Mouse (Mus musculus): ENCODE results near the gene Exosc2.

Exosc2 gene

GRCm38 (mm10) chr2:31670551-31671035 lies at the start of gene Exosc2:
Exosc2 (plus strand) TSS chr2:31670715.
- DNase-seq (ENCODE audit: low read depth) = peak; percentile 97

- no peak for DNase-seq (ENCODE audit: low read depth)
These were observed 37.0 kb upstream of the Exosc2 start for GRCm38 (mm10) chr2:31633531-31633930.

- no peak for DNase-seq (ENCODE audit: low read depth)
These were observed 35.0 kb upstream of the Exosc2 start for GRCm38 (mm10) chr2:31635281-31636137.

GRCm38 (mm10) chr2:31636138-31636741 lies 34.3 kb upstream of the Exosc2 start:
- no peak for DNase-seq (ENCODE audit: low read depth)

GRCm38 (mm10) chr2:31636742-31637141 lies 33.8 kb upstream of the Exosc2 start:
- no peak for DNase-seq (ENCODE audit: low read depth)

DNA sequence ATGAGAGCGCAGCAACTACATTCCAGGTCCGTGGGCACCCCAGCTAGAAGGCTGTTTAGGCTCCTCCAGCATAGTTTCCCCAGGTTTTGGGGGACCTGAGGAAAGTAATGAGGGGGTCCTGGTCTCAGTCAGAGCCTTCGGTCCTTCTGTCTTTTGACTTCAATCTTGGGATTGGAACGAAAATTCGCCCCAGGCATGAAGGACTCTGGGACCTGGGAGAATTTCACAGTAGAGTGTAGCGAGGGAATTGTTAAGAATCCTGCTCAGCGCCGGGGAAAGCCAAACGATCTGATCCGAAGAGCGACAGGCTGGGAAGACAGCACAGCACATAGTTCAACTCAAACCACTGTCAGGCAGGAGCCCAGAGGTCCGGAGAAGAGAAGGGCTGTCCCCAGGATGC lies 33.2 kb upstream of the Exosc2 start:
- DNase-seq (ENCODE audit: low read depth) = no peak

DNA sequence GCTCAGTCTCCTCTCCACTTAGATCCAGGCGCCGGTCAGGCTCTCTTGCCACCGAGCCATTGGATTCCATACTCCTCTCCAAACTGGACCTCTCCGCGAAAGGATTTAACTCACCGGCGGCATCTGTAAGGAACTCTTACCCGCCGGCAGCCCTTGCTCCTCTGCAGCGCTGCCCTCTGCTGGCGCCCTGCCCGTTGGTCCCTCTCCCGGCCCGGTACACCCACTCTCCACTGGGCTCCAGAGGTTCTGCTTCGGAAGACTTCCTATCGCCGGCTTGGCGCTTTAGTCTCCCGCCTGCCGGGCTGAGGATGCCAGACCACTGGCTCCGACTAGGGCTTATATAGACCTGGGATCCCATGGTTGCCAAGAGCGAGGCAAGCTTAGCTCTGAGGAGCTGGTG lies 32.7 kb upstream of the Exosc2 start:
- no peak for DNase-seq (ENCODE audit: low read depth)

DNA sequence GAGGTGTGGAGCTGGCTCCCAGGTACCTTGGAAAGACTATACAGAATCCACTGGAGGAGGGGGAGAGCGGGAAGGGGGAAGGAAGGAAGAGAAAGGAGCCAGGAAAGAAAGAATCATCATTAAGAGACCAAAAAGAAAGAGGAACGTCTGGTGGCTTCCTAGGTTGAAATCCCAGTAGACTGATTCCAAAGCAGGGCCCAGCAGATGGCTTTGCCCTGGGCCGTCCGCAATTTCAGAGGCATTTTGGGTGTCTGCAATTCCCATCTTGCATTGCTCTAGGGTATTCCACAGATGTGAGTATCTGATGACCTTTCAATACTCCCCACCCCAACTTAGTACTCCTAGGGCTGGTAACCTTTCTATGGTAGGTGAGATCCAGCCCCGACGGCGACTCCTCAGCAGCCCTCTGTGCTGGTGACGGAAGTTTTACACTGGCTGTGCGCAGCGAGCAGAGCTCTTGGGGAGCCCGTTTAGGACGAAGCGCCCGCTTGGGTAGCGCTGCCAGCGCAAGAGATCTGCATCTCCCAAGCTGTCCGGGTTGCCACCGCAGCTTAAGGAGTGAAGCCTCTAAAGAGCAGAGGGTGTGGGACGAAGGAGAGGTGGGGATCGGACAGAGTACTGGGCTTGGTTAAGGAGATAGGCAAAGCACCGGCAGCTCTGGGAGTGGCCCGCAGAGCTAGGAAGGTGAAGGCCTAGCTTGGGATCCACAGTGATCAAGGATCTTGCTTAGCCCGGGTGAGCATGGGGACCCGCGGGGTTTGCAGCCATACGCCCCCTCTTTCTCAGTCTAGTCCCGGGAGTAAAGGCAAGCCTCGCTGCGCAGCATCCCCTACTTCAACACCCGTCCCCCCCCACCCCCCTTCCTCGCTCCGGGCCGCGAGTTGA lies 31.7 kb upstream of the Exosc2 start:
- DNase-seq (ENCODE audit: low read depth) = no peak

DNA sequence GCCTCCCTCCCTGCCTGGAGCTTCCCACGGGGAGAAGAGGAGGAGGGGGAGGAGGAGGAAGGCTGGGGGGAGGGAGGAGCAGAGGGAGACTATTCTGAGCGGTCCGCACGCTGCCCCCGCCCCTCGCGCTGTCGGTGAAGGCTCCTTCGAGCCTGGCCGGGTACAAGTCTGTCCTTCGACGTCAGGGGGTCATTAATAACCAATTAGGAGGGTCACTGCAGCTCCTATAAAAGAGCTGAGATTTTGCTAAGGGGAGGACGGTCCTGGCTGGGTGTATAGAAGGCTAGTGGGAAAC lies 31.1 kb upstream of the Exosc2 start:
- no peak for DNase-seq (ENCODE audit: low read depth)

DNA sequence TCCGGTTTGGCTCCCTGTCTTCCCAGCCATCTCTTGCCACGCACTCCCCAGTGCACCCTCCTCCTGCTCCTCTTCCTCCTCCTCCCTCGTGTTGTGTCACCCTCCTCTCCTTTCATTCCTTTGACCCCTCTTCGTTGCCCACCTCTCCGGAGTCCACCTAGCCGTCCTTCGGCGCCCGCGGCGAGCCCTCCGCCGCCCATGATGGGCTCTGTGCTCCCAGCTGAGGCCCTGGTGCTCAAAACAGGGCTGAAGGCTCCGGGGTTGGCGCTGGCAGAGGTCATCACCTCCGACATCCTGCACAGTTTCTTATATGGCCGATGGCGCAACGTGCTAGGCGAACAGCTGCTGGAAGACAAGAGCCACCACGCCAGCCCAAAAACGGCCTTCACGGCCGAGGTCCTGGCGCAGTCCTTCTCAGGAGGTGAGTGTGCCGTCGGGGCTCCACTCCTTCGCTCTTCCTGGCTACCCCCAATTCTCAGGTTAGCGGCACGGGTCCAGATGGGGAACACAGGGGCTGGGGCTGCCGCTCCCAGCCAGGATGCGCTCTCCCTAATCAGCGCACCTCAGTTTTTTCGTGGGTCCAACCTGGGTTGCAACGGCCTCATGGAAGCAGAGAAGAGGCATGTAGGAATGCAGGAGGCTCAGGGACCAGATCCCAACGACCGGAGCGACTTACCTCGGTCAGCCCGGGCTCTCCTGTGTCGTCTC lies 30.5 kb upstream of the Exosc2 start, which contains the start of gene Prdm12:
Gene Prdm12 (plus strand): TSS at position 137 of the 708 bp plus-strand sequence.
- DNase-seq (ENCODE audit: low read depth) = no peak

DNA sequence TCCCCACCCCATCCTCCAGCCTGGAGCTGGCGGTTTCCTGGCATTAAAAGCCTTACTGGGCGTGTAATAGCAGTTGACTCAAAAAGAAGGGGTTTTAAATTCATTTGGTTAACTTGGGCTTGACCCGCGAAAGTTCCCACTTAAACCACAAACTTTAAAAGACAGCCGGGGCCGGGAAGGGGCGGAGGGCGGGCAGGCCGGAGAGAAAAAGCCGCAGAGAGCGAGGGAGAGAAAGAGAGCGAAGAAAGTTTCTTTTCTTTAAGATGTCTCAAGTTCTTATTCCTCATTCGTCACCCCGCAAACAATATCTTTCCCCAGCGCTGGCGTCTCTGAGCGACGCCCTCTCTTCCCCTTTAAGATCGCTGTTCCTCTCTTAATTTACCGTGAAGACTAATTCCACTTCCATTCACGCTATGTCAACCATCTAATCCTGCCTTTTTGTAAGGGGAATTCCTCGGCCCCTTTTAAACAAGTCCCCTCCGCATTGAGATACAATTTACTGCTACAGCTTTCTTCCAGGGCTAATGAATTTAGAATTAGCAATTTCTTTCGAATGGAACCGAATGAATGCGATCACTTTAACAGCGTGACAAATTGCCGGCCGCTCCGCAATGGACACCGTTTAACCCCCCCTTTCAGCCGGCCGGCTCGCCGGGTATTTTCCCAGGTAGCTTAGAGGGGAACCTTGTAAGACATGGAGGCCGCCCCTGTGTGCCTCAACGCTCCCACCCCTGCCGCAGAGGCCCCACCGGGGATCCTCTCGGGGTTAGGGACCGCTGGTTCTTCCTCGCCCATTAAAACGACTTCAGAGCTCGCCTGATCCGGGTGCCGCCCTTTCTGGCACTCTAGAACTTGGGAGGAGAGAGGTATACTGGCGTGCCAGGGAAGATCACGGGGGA lies 29.7 kb upstream of the Exosc2 start:
- no peak for DNase-seq (ENCODE audit: low read depth)

DNA sequence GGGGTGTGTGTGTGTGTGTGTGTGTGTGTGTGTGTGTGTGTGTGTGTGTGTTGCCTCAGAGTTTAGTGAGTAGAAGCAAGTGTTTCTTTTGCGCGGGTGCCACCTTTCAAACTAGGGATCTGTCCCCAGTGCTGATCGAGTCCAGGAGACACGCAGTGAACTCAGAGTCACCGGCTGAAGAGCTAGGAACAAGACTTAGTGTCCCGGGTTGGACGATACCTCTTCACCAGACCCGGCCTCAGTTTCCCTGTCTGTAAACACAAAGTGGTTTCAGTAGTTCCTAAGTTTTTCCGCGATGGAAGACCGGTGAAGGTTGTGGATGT lies 29.0 kb upstream of the Exosc2 start:
- DNase-seq (ENCODE audit: low read depth) = no peak

DNA sequence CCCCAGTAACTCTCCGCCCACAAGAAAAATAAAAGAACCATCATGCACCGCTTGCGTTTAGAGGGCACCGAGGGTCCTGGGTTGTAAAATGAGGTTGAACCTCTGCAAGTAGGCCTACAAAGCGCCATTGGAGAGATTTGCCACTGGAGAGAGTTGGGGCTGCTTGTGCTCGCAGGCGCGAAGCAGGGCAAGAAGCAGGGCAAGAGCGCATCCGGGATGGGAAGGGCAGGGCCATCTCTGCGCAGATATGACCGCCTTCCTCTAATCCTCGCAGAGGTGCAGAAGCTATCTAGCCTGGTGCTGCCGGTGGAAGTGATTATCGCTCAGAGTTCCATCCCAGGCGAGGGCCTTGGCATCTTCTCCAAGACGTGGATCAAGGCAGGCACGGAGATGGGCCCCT lies 28.6 kb upstream of the Exosc2 start:
- no peak for DNase-seq (ENCODE audit: low read depth)

DNA sequence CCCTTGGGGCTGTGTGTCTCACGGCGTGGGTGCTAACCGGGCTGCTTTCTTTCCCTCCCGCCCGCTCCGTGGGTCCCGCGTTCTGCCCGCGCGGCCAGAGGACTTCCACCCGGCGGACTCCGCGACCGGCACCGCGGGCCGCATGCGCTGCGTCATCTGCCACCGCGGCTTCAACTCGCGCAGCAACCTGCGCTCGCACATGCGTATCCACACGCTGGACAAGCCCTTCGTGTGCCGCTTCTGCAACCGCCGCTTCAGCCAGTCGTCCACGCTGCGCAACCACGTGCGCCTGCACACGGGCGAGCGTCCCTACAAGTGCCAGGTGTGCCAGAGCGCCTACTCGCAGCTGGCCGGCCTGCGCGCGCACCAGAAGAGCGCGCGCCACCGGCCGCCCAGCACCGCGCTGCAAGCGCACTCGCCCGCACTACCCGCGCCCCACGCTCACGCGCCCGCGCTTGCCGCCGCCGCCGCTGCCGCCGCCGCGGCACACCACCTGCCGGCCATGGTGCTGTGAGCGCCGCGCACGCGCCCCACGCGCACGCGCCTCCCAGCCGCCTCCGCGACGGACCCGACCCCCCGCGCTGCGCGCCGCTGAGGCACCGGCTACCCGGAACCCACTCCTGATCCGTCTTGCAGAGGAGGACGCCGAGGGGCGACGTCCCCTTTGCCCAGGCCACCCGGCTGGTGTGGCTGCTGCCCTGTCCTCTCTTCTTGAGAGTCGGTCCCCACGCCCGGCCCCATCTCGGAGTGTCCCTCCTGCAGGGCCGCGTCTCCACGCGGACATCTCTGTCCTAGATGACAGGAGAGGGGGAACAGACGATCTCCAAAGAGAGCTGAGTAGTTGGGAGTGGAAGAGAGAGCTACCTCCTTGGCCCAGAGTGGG lies 16.3 kb upstream of the Exosc2 start:
- no peak for DNase-seq (ENCODE audit: low read depth)

DNA sequence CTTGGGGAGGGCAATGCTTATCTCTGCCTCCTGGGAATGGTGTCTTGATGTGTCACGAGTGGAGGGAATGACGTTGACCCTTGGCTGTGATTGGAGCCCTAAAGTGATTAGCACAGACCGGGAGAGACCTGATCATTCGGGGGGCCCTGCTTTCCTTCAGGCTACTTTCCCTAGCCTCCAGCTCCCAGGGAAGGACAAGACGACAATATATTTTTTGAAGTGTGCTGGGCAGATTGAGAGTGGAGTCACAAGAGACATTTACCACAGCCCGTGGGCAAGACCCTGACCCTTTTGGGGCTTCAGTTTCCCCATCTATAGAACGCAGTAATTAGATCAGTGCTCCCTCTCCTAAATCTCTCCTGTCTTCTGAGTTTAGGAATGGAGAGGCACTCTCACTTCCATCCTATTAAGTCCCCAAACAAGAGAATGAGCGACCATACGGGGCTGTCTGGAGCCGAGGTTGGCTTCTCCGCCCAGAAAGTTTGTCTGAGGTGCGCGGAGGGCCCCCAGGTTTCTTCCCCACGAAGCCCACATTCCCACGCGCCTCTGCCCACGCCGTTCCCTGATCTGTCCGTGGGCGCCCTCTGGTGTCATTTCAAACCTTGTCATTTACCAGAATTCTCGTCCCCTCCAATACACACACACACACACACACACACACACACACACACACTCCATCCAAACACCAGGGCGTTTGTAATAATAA lies 15.5 kb upstream of the Exosc2 start:
- DNase-seq (ENCODE audit: low read depth) = no peak

GRCm38 (mm10) chr2:31656374-31656773 lies 14.1 kb upstream of the Exosc2 start:
- DNase-seq (ENCODE audit: low read depth) = no peak

- no peak for DNase-seq (ENCODE audit: low read depth)
These were observed 7.3 kb upstream of the Exosc2 start for GRCm38 (mm10) chr2:31662939-31663803.

GRCm38 (mm10) chr2:31663804-31664180 lies 6.7 kb upstream of the Exosc2 start:
- no peak for DNase-seq (ENCODE audit: low read depth)
